Mouse (Mus musculus) lung, embryonic 14.5 days (tissue): ENCODE data around the gene Gxylt1. TPM values are rescaled to one million over a fixed set of nuclear protein-coding genes. Genes with fewer than 3 reads are reported as not detected.

ENCODE experiments used
- ATAC-seq: fragments of 200-750 bp; cut with Nextera tagmentation; 2 replicates; pipeline ENCODE4 v1.8.0; 2017; ENCODE audit warnings: mild to moderate bottlenecking, moderate TSS enrichment, moderate library complexity; ENCODE audit not compliant: insufficient read depth
- DNase-seq: peaks from one replicate; pipeline ENCODE4 v3.0.0-alpha.2; 2015
- H3K27ac ChIP-seq: fragments of 300-500 bp; sonication (generic); 2 replicates; pipeline ENCODE4 v1.5.1; 2014; ENCODE audit warnings: low read depth, mild to moderate bottlenecking, moderate library complexity
- H3K27me3 ChIP-seq: fragments of 300-500 bp; sonication (generic); 2 replicates; pipeline ENCODE4 v1.6.1; 2014; ENCODE audit warnings: low read length, control low read depth; ENCODE audit not compliant: insufficient read depth
- H3K36me3 ChIP-seq: fragments of 300-500 bp; sonication (generic); 2 replicates; pipeline ENCODE4 v1.6.1; 2014; ENCODE audit warnings: control low read depth; ENCODE audit not compliant: insufficient read depth
- H3K4me1 ChIP-seq: fragments of 300-500 bp; sonication (generic); 2 replicates; pipeline ENCODE4 v1.6.1; 2014; ENCODE audit warnings: antibody characterized with exemption, control low read depth; ENCODE audit not compliant: insufficient read depth
- H3K4me2 ChIP-seq: fragments of 300-500 bp; sonication (generic); 2 replicates; pipeline ENCODE4 v1.6.1; 2014; ENCODE audit warnings: mild to moderate bottlenecking
- H3K4me3 ChIP-seq: fragments of 300-500 bp; sonication (generic); 2 replicates; pipeline ENCODE4 v1.5.1; 2014; ENCODE audit warnings: low read depth, low read length
- H3K9ac ChIP-seq: fragments of 300-500 bp; sonication (generic); 2 replicates; pipeline ENCODE4 v1.6.1; 2014
- H3K9me3 ChIP-seq: fragments of 300-500 bp; sonication (generic); 2 replicates; pipeline ENCODE4 v1.6.1; 2016; ENCODE audit warnings: low read depth, low read length, control low read depth
- CTCF ChIP-seq: IDR thresholded peaks from 2 replicates; pipeline ENCODE4 v1.5.1; 2016; ENCODE audit warnings: antibody characterized with exemption, low read depth
- WGBS: fragments of 180-500 bp; shearing (Covaris S2); extraction: QIAGEN DNeasy Blood & Tissue Kit; methylation state at CpG from one replicate; pipeline ENCODE4 v1.1.7; 2014; 5-methylcytosine and 5-hydroxymethylcytosine counted together
- polyA plus RNA-seq: library from polyadenylated mRNA; unstranded; fragments of >200 nt; fragmentation: Nextera tagmentation; extraction: Ambion mirVana; gene quantifications from 2 replicates; pipeline ENCODE4 v1.2.1, GENCODE M21; 2014

Gene Gxylt1
- polyA plus RNA-seq, 1 experiment from 2014 or later, result 19.1 TPM

DNA sequence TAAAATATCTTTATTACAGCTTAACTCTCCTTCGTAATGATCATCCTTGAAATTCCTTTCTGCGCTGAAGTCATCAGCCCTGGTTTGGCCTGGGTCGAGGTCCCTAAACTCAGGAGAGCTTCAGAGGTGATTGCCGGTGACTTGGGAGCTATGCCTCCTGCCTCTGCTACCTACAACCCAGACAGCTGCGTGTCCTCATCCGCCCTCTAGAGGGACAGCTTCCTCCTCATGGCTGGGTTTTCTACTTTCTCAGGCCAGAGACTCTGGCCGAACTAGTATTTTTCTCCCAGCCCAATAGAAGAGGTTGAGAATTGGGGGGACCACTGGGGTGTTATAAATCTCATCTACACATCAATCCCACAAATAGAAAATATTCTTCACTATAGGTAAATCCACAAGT is 52.5 kb downstream of the Gxylt1 start:
- no peak overlapping the region for H3K4me3 ChIP-seq
- no peaks in the 10 kb centered on the region for H3K27me3 ChIP-seq
- no peaks in the 10 kb centered on the region for H3K4me1 ChIP-seq
- no peak overlapping the region for H3K9ac ChIP-seq
- no peaks in the 10 kb centered on the region for H3K36me3 ChIP-seq
- H3K9me3 ChIP-seq, result no peaks in the 10 kb centered on the region
- ATAC-seq, result no peak
- TF ChIP-seq CTCF, result peak; percentile 53
- no peak overlapping the region for H3K4me2 ChIP-seq
- no peak overlapping the region for H3K27ac ChIP-seq
- DNase-seq, result peak; percentile 17
- 47% methylated on average over 7 of the region's 7 CpGs for WGBS

DNA sequence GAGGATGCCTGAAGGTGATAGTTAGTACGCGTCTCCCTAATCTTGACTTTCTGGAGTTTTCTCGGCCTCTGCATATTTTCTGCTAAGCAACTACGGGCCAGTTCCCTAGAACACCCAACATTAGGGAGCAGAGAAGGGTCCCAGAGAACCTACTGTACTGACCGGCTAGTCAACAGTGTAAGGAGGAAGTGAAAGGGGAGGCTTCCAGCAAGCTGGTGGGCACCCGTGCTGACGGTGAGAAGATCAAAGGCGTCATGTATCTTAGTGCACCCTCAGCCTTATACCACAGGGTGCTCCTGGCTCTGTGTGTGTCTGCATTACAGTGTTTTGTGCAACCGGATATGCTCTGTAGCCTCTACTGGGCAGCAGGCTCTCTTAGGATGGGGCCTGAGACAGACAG is 62.4 kb downstream of the Gxylt1 start:
- DNase-seq (no peak), ATAC-seq (no peak)
- TF ChIP-seq CTCF, result no peak
- H3K9ac ChIP-seq, result no peak overlapping the region
- H3K4me1 ChIP-seq, result no peaks in the 10 kb centered on the region
- H3K9me3 ChIP-seq, result no peaks in the 10 kb centered on the region
- no peak overlapping the region for H3K4me3 ChIP-seq
- no peaks in the 10 kb centered on the region for H3K27me3 ChIP-seq
- H3K27ac ChIP-seq, result no peak overlapping the region
- WGBS, result 83% methylated on average over 9 of the region's 9 CpGs
- H3K4me2 ChIP-seq, result no peak overlapping the region
- no peaks in the 10 kb centered on the region for H3K36me3 ChIP-seq

DNA sequence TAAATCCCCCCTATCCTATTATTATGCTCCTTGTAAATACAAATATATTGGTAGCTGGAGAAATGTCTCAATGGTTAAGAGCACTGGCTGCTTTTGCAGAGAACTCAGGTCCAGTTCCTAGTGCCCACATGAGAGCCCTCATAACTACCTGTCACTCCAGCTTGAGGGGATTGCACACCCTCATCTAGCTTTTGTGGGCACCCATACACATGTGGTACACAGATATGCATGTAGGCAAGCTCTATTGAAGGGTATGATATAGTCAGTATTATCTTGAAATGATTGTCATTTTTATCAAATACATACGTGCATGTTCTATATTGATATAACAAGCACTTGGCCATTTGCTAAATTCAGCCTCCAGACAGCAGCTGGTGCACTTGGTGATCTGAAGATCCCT is 70.1 kb downstream of the Gxylt1 start:
- 58% methylated on average over 1 of the region's 1 CpGs for WGBS
- Histone ChIP-seq H3K27me3 (no peaks in the 10 kb centered on the region), H3K4me3 (no peak overlapping the region), H3K4me1 (no peaks in the 10 kb centered on the region), H3K4me2 (no peak overlapping the region), H3K9me3 (no peaks in the 10 kb centered on the region), H3K27ac (no peak overlapping the region), H3K36me3 (no peaks in the 10 kb centered on the region), H3K9ac (no peak overlapping the region)
- no peak for DNase-seq
- TF ChIP-seq CTCF, result no peak
- no peak for ATAC-seq

DNA sequence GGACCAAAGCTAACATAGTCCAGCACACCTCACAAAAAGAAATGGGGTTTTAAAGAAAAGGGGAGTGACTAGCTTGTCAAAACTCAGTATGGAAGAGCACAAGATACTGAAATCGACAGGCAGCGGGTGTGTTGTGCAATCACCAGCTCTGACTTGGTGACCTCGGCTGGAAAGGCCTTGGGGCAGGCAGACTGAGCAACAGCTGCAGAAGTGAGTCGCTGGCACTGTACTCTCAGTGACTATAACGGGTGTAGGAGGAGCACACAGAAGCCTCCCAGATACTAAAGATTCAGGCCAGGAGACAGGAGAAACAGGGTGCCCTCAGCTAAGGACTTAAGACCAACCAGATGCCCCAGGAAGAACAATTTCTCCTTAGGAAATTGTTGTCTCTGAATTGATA is 73.0 kb downstream of the Gxylt1 start:
- H3K4me2 ChIP-seq, result no peak overlapping the region
- H3K36me3 ChIP-seq, result no peaks in the 10 kb centered on the region
- H3K9ac ChIP-seq, result no peak overlapping the region
- H3K27me3 ChIP-seq, result no peaks in the 10 kb centered on the region
- H3K4me1 ChIP-seq, result no peaks in the 10 kb centered on the region
- peak; percentile 43 for DNase-seq
- H3K27ac ChIP-seq, result no peak overlapping the region
- WGBS, result 50% methylated on average over 5 of the region's 5 CpGs
- H3K9me3 ChIP-seq, result no peaks in the 10 kb centered on the region
- ATAC-seq, result no peak
- TF ChIP-seq CTCF, result no peak
- H3K4me3 ChIP-seq, result no peak overlapping the region

DNA sequence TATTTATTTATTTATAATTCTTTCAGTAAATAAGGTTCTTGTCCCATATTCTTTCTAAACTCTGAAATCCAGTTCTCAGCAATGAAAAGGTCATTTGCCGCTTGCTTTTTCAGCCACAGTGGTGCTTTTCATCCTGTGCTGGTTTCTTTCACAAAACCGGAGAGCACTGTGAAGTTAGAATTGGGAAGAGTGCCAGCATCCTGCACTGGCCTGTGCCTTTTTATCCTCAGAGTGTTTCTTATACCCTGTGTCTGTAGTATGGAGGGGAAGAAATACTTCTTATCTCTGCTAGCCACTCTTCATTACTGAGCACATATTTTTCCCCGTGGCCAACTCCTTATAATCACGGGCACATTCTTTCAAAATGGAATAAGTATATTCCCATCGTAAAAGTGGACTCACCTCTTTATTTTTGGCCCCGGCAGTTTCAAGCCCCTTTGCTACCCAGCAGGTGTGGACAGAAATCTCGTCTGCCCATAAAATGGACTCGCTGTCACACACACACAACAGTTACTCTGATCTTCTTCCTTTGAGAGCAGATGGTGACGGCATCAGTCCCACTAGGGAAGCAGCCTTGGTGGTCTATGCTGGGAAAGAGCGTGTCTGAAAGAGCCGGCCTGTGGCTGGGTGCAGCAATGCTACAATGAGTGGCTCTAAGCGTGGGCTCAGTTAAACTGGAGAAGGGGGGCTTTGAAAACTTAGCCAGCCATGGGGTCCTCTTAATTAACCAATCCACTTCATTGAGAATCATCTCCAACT is 83.4 kb downstream of the Gxylt1 start:
- Histone ChIP-seq H3K36me3 (no peaks in the 10 kb centered on the region), H3K4me1 (no peaks in the 10 kb centered on the region; the same call in 1 of the 2 replicates), H3K9ac (no peak overlapping the region), H3K9me3 (no peaks in the 10 kb centered on the region), H3K4me2 (no peak overlapping the region), H3K27me3 (no peaks in the 10 kb centered on the region), H3K27ac (no peak overlapping the region), H3K4me3 (no peak overlapping the region)
- DNase-seq (peak; percentile 48), ATAC-seq (no peak)
- no peak for TF ChIP-seq CTCF
- 65% methylated on average over 12 of the region's 12 CpGs for WGBS

Other genes starting within 250 kb of the Gxylt1 start
- gene Yaf2, start 61.8 kb upstream of the Gxylt1 start, polyA plus RNA-seq, result 95.3 and 97.7 TPM in 2 replicates
- 115 and 123 TPM in 2 replicates for gene Zcrb1, start 123.2 kb upstream of the Gxylt1 start, polyA plus RNA-seq
- 39.6 and 43.9 TPM in 2 replicates for gene Pphln1, start 123.2 kb upstream of the Gxylt1 start, polyA plus RNA-seq